Mouse (Mus musculus) forebrain, embryonic 11.5 days (tissue): ENCODE measurements at regions not wholly inside any gene's neighbourhood (a gene's known extent, or its start where the extent isn't known, plus 50 kb on each side); places are given as distances from the start of the nearest gene placed in this dataset.
"Not testable (repeated sequence)": the region's sequence is repeated elsewhere in the genome, so short reads cannot be mapped to it uniquely, and the experiment has no call there.

Source experiments
- ATAC-seq: fragments of 200-750 bp; cut with Nextera tagmentation; replicated peaks from 2 replicates; pipeline ENCODE4 v1.8.0; 2017; ENCODE audit warnings: moderate TSS enrichment; ENCODE audit not compliant: low FRiP score
- DNase-seq: peaks from one replicate; pipeline ENCODE4 v3.0.0-alpha.2; 2017; ENCODE audit warnings: low spot score
- H3K27ac ChIP-seq: fragments of 300-500 bp; sonication (generic); 2 replicates; pipeline ENCODE4 v1.5.1; 2014; ENCODE audit warnings: low read depth, low read length
- H3K27me3 ChIP-seq: fragments of 300-500 bp; sonication (generic); 2 replicates; pipeline ENCODE4 v1.6.1; 2014; ENCODE audit warnings: mild to moderate bottlenecking, low read length, mixed read lengths; ENCODE audit not compliant: control insufficient read depth, insufficient read depth
- H3K36me3 ChIP-seq: fragments of 300-500 bp; sonication (generic); 2 replicates; pipeline ENCODE4 v1.6.1; 2014; ENCODE audit warnings: mild to moderate bottlenecking, low read length, moderate library complexity, mixed read lengths; ENCODE audit not compliant: control insufficient read depth, insufficient read depth
- H3K4me1 ChIP-seq: fragments of 300-500 bp; sonication (generic); replicated peaks from 2 replicates; pipeline ENCODE4 v1.6.1; 2014; ENCODE audit warnings: low read length, mixed read lengths; ENCODE audit not compliant: control insufficient read depth, insufficient read depth
- H3K4me2 ChIP-seq: fragments of 300-500 bp; sonication (generic); 2 replicates; pipeline ENCODE4 v1.6.1; 2014; ENCODE audit warnings: low read depth, mild to moderate bottlenecking, low read length, moderate library complexity, mixed read lengths; ENCODE audit not compliant: severe bottlenecking
- H3K4me3 ChIP-seq: fragments of 300-500 bp; sonication (generic); 2 replicates; pipeline ENCODE4 v1.5.1; 2014; ENCODE audit warnings: low read depth, low read length
- H3K9ac ChIP-seq: fragments of 300-500 bp; sonication (generic); 2 replicates; pipeline ENCODE4 v1.6.1; 2014; ENCODE audit warnings: low read length
- H3K9me3 ChIP-seq: fragments of 300-500 bp; sonication (generic); 2 replicates; pipeline ENCODE4 v1.6.1; 2016; ENCODE audit warnings: low read length, mixed read lengths; ENCODE audit not compliant: control insufficient read depth
- WGBS: fragments of 180-500 bp; shearing (Covaris S2); extraction: QIAGEN DNeasy Blood & Tissue Kit; methylation state at CpG from one replicate; pipeline ENCODE4 v1.1.7; 2014; 5-methylcytosine and 5-hydroxymethylcytosine counted together

- H3K9me3 ChIP-seq, H3K27me3 ChIP-seq, H3K9ac ChIP-seq, H3K27ac ChIP-seq, H3K36me3 ChIP-seq, H3K4me1 ChIP-seq: not testable (repeated sequence)
- peak overlapping the region; percentile 29 for H3K4me3 ChIP-seq
- WGBS: 1% methylated on average over 30 of the region's 39 CpGs
- DNase-seq (peak; percentile 70), ATAC-seq (peak; percentile 78)
- H3K4me2 ChIP-seq: peak overlapping the region; percentile 35
These were observed 367.0 kb upstream of the Ywhaq start for GRCm38 (mm10) chr12:21784403-21784802.

GRCm38 (mm10) chr12:21778717-21779116 lies 361.3 kb upstream of the Ywhaq start:
- WGBS: 9% methylated on average over 7 of the region's 45 CpGs

GRCm38 (mm10) chr12:21778308-21778707 lies 360.9 kb upstream of the Ywhaq start:
- H3K27ac ChIP-seq, H3K4me2 ChIP-seq, DNase-seq, H3K36me3 ChIP-seq, ATAC-seq, H3K4me1 ChIP-seq, H3K27me3 ChIP-seq, H3K4me3 ChIP-seq, H3K9me3 ChIP-seq, H3K9ac ChIP-seq: not testable (repeated sequence)
- WGBS: 29% methylated on average over 43 of the region's 50 CpGs

More at GRCm38 (mm10) chr12:21778717-21779116, 361.3 kb upstream of the Ywhaq start:
- not testable (repeated sequence) for H3K9ac ChIP-seq, H3K27me3 ChIP-seq, H3K9me3 ChIP-seq, H3K4me3 ChIP-seq, ATAC-seq, H3K27ac ChIP-seq, H3K4me1 ChIP-seq, H3K36me3 ChIP-seq, H3K4me2 ChIP-seq
- DNase-seq: peak; percentile 37

GRCm38 (mm10) chr12:21767717-21768116 lies 350.3 kb upstream of the Ywhaq start:
- H3K36me3 ChIP-seq, H3K4me3 ChIP-seq, H3K9ac ChIP-seq, H3K9me3 ChIP-seq, DNase-seq, H3K4me1 ChIP-seq, ATAC-seq, H3K27me3 ChIP-seq, H3K27ac ChIP-seq, H3K4me2 ChIP-seq: not testable (repeated sequence)
- WGBS: 89% methylated on average over 2 of the region's 2 CpGs
